Mouse (Mus musculus): Measurements from ENCODE around the gene Prorsd1.
"Not testable (repeated sequence)": the region's sequence is repeated elsewhere in the genome, so short reads cannot be mapped to it uniquely, and the experiment has no call there.

The Prorsd1 gene

GRCm38 (mm10) chr11:29514682-29515412 lies at the start of gene Prorsd1:
Gene Prorsd1, minus strand, starts transcription at chr11:29515033.
- peak; percentile 72 to 74 for DNase-seq (ENCODE audit: low spot score in 2 of 2)

- no peak for DNase-seq (ENCODE audit: low spot score in 2 of 2)
These were observed 48.6 kb upstream of the Prorsd1 start for GRCm38 (mm10) chr11:29563406-29563805.

GRCm38 (mm10) chr11:29560990-29561389 lies 46.2 kb upstream of the Prorsd1 start:
- no peak for DNase-seq (ENCODE audit: low spot score in 2 of 2)

GRCm38 (mm10) chr11:29560452-29560851 lies 45.6 kb upstream of the Prorsd1 start:
- DNase-seq (ENCODE audit: low spot score in 2 of 2) = no peak

- DNase-seq (ENCODE audit: low spot score in 2 of 2) = no peak
These were observed 34.6 kb upstream of the Prorsd1 start for GRCm38 (mm10) chr11:29549425-29549778.

GRCm38 (mm10) chr11:29548504-29549424 lies 33.9 kb upstream of the Prorsd1 start:
- peak in 1 of 2 experiments; percentile 11 for DNase-seq (ENCODE audit: low spot score in 2 of 2)

- DNase-seq (ENCODE audit: low spot score in 2 of 2) = peak; percentile 83 to 91
These were observed 33.1 kb upstream of the Prorsd1 start, which contains the start of the genes Clhc1 and Rps27a for GRCm38 (mm10) chr11:29547752-29548503. Gene Clhc1, plus strand, starts transcription at chr11:29547950. Gene Rps27a, minus strand, starts transcription at chr11:29548109.

- DNase-seq (ENCODE audit: low spot score in 2 of 2) = no peak
These were observed 32.5 kb upstream of the Prorsd1 start for GRCm38 (mm10) chr11:29547249-29547751.

- DNase-seq (ENCODE audit: low spot score in 2 of 2) = no peak
These were observed 31.9 kb upstream of the Prorsd1 start for GRCm38 (mm10) chr11:29546762-29547161.

GRCm38 (mm10) chr11:29546297-29546696 lies 31.5 kb upstream of the Prorsd1 start:
- DNase-seq (ENCODE audit: low spot score in 2 of 2) = not testable (repeated sequence)

- not testable (repeated sequence) for DNase-seq (ENCODE audit: low spot score in 2 of 2)
These were observed 30.4 kb upstream of the Prorsd1 start for GRCm38 (mm10) chr11:29545150-29545752.

GRCm38 (mm10) chr11:29544225-29544945 lies 29.6 kb upstream of the Prorsd1 start:
- DNase-seq (ENCODE audit: low spot score in 2 of 2) = no peak

- no peak for DNase-seq (ENCODE audit: low spot score in 2 of 2)
These were observed 23.4 kb upstream of the Prorsd1 start for GRCm38 (mm10) chr11:29538201-29538600.

GRCm38 (mm10) chr11:29525988-29526794 lies 11.4 kb upstream of the Prorsd1 start, which contains the start of gene Mtif2:
Gene Mtif2, plus strand, starts transcription at chr11:29526408.
- peak; percentile 46 to 76 for DNase-seq (ENCODE audit: low spot score in 2 of 2)

- DNase-seq (ENCODE audit: low spot score in 2 of 2) = no peak
These were observed 530 bp downstream of the Prorsd1 start for GRCm38 (mm10) chr11:29514325-29514681.

GRCm38 (mm10) chr11:29512818-29513535 lies 1.9 kb downstream of the Prorsd1 start:
- DNase-seq (ENCODE audit: low spot score in 2 of 2) = no peak

GRCm38 (mm10) chr11:29509421-29509820 lies 5.4 kb downstream of the Prorsd1 start:
- no peak for DNase-seq (ENCODE audit: low spot score in 2 of 2)

GRCm38 (mm10) chr11:29504899-29505625 lies 9.8 kb downstream of the Prorsd1 start:
- no peak for DNase-seq (ENCODE audit: low spot score in 2 of 2)

Measured in frontal cortex, postnatal 10 days (tissue).